Mouse (Mus musculus): ENCODE results near the gene Hnrnph1. TPM values are rescaled to one million over a fixed set of nuclear protein-coding genes. Genes with fewer than 3 reads are reported as not detected.

The Hnrnph1 gene
- polyA plus RNA-seq (2016; fragmentation: Nextera tagmentation; extraction: Ambion mirVana), result 253 and 367 TPM in 2 replicates

DNA sequence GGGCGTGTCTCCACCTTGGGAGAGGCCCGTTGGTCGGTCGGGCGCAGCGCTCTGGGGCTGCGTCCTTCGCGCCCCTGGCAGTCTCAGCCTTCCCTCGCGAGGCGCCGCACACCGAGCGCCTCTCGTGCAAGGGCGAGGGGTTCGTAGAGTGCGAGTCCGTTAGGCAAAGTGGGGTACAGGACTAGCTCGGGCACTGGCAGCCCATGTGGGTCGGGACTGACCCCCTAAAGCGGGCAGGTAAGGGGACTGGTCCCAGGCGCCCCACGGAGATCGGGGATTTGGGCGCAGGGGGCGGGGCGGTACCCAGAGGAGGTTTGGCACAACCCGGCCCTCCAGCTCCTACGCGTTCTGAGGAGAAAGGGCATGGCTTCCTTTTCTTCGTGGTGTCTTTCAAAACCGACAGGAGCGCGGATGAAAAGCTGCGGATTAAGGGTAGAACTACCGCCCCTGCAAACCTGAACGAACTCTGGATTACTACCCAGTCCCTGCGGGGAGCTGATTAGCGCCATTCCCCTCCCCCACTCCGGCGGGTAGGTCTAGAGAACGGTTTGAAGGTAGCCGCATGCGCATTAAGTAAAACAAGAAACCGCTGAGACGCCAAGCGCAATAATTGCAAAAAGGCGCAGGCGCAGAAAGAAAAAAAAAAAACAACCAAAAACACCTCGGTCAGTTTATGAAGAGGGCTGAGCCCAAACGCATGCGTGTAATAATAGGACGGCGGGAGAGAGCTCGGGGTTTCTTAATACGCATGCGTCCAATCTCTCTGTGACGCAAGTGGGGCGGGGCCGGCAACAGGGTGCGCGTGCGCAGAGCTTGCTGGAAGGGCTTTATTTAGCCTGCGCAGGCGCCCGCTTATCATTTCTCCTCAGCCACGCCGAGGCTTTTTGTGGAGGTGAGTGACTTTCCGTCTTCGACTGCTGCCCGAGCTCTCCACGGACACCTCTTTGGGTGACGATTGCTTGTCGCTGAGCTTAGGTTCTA lies at the start of gene Hnrnph1:
TSS of gene Hnrnph1 (plus strand) at position 80 of the 981 bp plus-strand sequence.
- H3K36me3 ChIP-seq, result peaks cover 29% of the 10 kb centered on the region
- peak; percentile 99 for DNase-seq (ENCODE audit: low spot score)
- H3K9me3 ChIP-seq, result no peaks in the 10 kb centered on the region
- no peaks in the 10 kb centered on the region for H3K27me3 ChIP-seq (ENCODE audit: insufficient read depth, poor library complexity, severe bottlenecking)
- H3K4me3 ChIP-seq, result peak within 1 kb of the TSS; percentile 99
- H3K4me1 ChIP-seq, result peaks cover 18% of the 10 kb centered on the region
- H3K27ac ChIP-seq, result peak within 1 kb of the TSS; percentile 99
- WGBS, result under 1% methylated on average over 76 of the region's 76 CpGs

- Histone ChIP-seq H3K4me3 (no peak overlapping the region), H3K27ac (no peak overlapping the region), H3K9me3 (no peaks in the 10 kb centered on the region), H3K36me3 (peaks cover 5% of the 10 kb centered on the region; the same call in 1 of the 2 replicates), H3K27me3 (ENCODE audit: insufficient read depth, poor library complexity, severe bottlenecking) (no peaks in the 10 kb centered on the region), H3K4me1 (peaks cover 14% of the 10 kb centered on the region; the same call in 1 of the 2 replicates)
- DNase-seq (ENCODE audit: low spot score), result no peak
- WGBS, result 80% methylated on average over 3 of the region's 3 CpGs
These were observed 48.6 kb upstream of the Hnrnph1 start for GRCm38 (mm10) chr11:50328075-50328625.

DNA sequence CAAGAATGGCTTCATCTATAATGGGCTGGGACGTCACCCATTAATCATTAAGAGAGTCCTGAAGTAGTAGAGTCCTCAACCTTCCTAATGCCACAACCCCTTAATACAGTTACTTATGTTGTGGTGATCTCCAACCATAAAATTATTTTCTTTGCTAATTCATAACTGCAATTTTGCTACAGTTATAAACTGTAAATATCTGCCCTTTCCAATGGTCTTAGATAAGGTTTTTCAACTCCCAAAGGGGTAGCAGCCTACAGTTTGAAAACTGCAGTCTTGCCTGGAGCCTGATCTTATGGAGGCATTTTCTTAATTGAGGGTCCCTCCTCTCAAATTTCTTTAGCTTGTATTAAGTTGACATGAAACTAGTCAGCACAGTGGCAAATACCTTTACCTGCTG lies 47.4 kb upstream of the Hnrnph1 start:
- H3K36me3 ChIP-seq, result peaks cover 5% of the 10 kb centered on the region; the same call in 1 of the 2 replicates
- no peaks in the 10 kb centered on the region for H3K9me3 ChIP-seq
- no peak for DNase-seq (ENCODE audit: low spot score)
- no peak overlapping the region for H3K4me3 ChIP-seq
- no peaks in the 10 kb centered on the region for H3K27me3 ChIP-seq (ENCODE audit: insufficient read depth, poor library complexity, severe bottlenecking)
- WGBS, result 88% methylated on average over 1 of the region's 1 CpGs
- no peak overlapping the region for H3K27ac ChIP-seq
- H3K4me1 ChIP-seq, result 0 out of 2 replicates have a peak, but pooled peaks cover 4% of the 10 kb centered on the region

GRCm38 (mm10) chr11:50333181-50333580 lies 43.6 kb upstream of the Hnrnph1 start:
- peaks cover 3% of the 10 kb centered on the region; the same call in 1 of the 2 replicates for H3K36me3 ChIP-seq
- H3K9me3 ChIP-seq, result no peaks in the 10 kb centered on the region
- WGBS, result 77% methylated on average over 3 of the region's 3 CpGs
- no peaks in the 10 kb centered on the region for H3K4me1 ChIP-seq
- H3K27ac ChIP-seq, result no peak overlapping the region
- no peaks in the 10 kb centered on the region for H3K27me3 ChIP-seq (ENCODE audit: insufficient read depth, poor library complexity, severe bottlenecking)
- no peak overlapping the region for H3K4me3 ChIP-seq
- DNase-seq (ENCODE audit: low spot score), result no peak

GRCm38 (mm10) chr11:50336126-50336525 lies 40.7 kb upstream of the Hnrnph1 start:
- Histone ChIP-seq H3K27me3 (ENCODE audit: insufficient read depth, poor library complexity, severe bottlenecking) (no peaks in the 10 kb centered on the region), H3K4me1 (no peaks in the 10 kb centered on the region), H3K9me3 (no peaks in the 10 kb centered on the region), H3K4me3 (no peak overlapping the region), H3K36me3 (no peaks in the 10 kb centered on the region), H3K27ac (no peak overlapping the region)
- 61% methylated on average over 1 of the region's 1 CpGs for WGBS
- DNase-seq (ENCODE audit: low spot score), result no peak

DNA sequence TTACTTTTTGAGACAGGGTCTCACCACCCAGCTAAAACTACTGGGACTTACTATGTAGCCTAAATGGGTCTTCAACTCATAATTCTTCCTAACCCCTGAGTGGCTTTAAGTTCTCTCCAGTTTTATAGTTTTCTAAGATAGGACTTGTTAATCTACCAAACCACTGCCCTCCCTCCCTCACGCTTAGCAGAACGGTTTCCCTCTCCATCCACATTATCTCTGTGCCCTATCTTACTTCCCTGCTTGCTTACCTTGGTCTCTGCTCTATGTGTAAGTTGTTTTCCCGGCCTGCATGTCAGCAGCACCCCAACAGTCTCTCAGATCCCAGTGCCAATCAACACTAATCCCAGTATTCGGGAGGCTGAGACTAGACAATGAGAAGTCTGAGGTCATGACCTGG lies 39.9 kb upstream of the Hnrnph1 start:
- Histone ChIP-seq H3K9me3 (no peaks in the 10 kb centered on the region), H3K27me3 (ENCODE audit: insufficient read depth, poor library complexity, severe bottlenecking) (no peaks in the 10 kb centered on the region), H3K27ac (no peak overlapping the region), H3K36me3 (no peaks in the 10 kb centered on the region), H3K4me1 (no peaks in the 10 kb centered on the region), H3K4me3 (no peak overlapping the region)
- WGBS, result 58% methylated on average over 4 of the region's 4 CpGs
- DNase-seq (ENCODE audit: low spot score), result no peak

DNA sequence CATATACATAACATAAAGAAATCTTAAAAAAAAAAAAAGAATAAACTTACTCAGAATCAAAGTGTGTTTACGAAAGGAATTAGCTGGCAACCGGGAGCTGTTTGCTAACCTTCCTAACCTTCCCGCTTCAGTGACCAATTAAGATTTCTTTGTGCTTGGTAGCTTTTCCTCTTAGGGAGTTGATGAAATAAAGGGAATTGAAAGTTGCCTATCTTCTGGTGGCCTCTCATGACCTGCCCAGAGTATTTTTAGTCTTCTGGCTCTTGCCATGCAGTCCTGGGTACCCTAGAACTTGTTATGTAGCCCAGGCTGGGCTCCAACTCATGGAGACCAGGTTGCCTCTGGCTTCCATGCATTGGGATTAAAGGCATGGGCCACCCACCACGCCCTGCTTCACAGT lies 31.3 kb upstream of the Hnrnph1 start:
- Histone ChIP-seq H3K4me1 (no peaks in the 10 kb centered on the region), H3K9me3 (no peaks in the 10 kb centered on the region), H3K36me3 (no peaks in the 10 kb centered on the region), H3K4me3 (no peak overlapping the region), H3K27me3 (ENCODE audit: insufficient read depth, poor library complexity, severe bottlenecking) (no peaks in the 10 kb centered on the region), H3K27ac (no peak overlapping the region)
- WGBS, result 79% methylated on average over 4 of the region's 4 CpGs
- DNase-seq (ENCODE audit: low spot score), result no peak

GRCm38 (mm10) chr11:50346256-50347032 lies 30.3 kb upstream of the Hnrnph1 start:
- Histone ChIP-seq H3K9me3 (no peaks in the 10 kb centered on the region), H3K36me3 (no peaks in the 10 kb centered on the region), H3K27ac (no peak overlapping the region), H3K4me1 (no peaks in the 10 kb centered on the region), H3K27me3 (ENCODE audit: insufficient read depth, poor library complexity, severe bottlenecking) (no peaks in the 10 kb centered on the region), H3K4me3 (no peak overlapping the region)
- no peak for DNase-seq (ENCODE audit: low spot score)
- 83% methylated on average over 9 of the region's 9 CpGs for WGBS

- DNase-seq (ENCODE audit: low spot score), result no peak
- Histone ChIP-seq H3K27ac (no peak overlapping the region), H3K27me3 (ENCODE audit: insufficient read depth, poor library complexity, severe bottlenecking) (peaks cover under 1% of the 10 kb centered on the region; the same call in 1 of the 2 replicates), H3K4me1 (no peaks in the 10 kb centered on the region), H3K36me3 (no peaks in the 10 kb centered on the region), H3K9me3 (no peaks in the 10 kb centered on the region), H3K4me3 (no peak overlapping the region)
- 76% methylated on average over 2 of the region's 2 CpGs for WGBS
These were observed 24.6 kb upstream of the Hnrnph1 start for GRCm38 (mm10) chr11:50352177-50352576.

GRCm38 (mm10) chr11:50354162-50354561 lies 22.6 kb upstream of the Hnrnph1 start, which contains the start of gene Cby3:
Cby3 (plus strand) TSS chr11:50354462.
- no peak for DNase-seq (ENCODE audit: low spot score)
- no peaks in the 10 kb centered on the region for H3K36me3 ChIP-seq
- peaks cover 19% of the 10 kb centered on the region; the same call in 1 of the 2 replicates for H3K27me3 ChIP-seq (ENCODE audit: insufficient read depth, poor library complexity, severe bottlenecking)
- no peak within 1 kb of the TSS for H3K27ac ChIP-seq
- no peak within 1 kb of the TSS for H3K4me3 ChIP-seq
- H3K4me1 ChIP-seq, result 0 out of 2 replicates have a peak, but pooled peaks cover 4% of the 10 kb centered on the region
- no peaks in the 10 kb centered on the region for H3K9me3 ChIP-seq

GRCm38 (mm10) chr11:50354851-50355250 lies 21.9 kb upstream of the Hnrnph1 start:
- H3K9me3 ChIP-seq, result no peaks in the 10 kb centered on the region
- WGBS, result 72% methylated on average over 3 of the region's 3 CpGs

GRCm38 (mm10) chr11:50355395-50355794 lies 21.4 kb upstream of the Hnrnph1 start:
- 61% methylated on average over 1 of the region's 1 CpGs for whole genome bisulfite sequencing
- no peak overlapping the region for H3K27ac ChIP-seq
- no peaks in the 10 kb centered on the region for H3K9me3 ChIP-seq
- H3K27me3 ChIP-seq (ENCODE audit: insufficient read depth, poor library complexity, severe bottlenecking), result peaks cover 19% of the 10 kb centered on the region
- DNase-seq (ENCODE audit: low spot score), result no peak
- no peak overlapping the region for H3K4me3 ChIP-seq
- H3K36me3 ChIP-seq, result no peaks in the 10 kb centered on the region
- 0 out of 2 replicates have a peak, but pooled peaks cover 6% of the 10 kb centered on the region for H3K4me1 ChIP-seq

More at GRCm38 (mm10) chr11:50354851-50355250, 21.9 kb upstream of the Hnrnph1 start:
- H3K4me3 ChIP-seq, result no peak overlapping the region
- H3K36me3 ChIP-seq, result no peaks in the 10 kb centered on the region
- no peak for DNase-seq (ENCODE audit: low spot score)
- H3K27ac ChIP-seq, result no peak overlapping the region
- H3K4me1 ChIP-seq, result 0 out of 2 replicates have a peak, but pooled peaks cover 6% of the 10 kb centered on the region
- peaks cover 19% of the 10 kb centered on the region; the same call in 1 of the 2 replicates for H3K27me3 ChIP-seq (ENCODE audit: insufficient read depth, poor library complexity, severe bottlenecking)
